Mouse (Mus musculus): ENCODE results near the gene Olfr142. TPM values are rescaled to one million over a fixed set of nuclear protein-coding genes. Genes with fewer than 3 reads are reported as not detected.
"Not testable (repeated sequence)": the region's sequence is repeated elsewhere in the genome, so short reads cannot be mapped to it uniquely, and the experiment has no call there.

The Olfr142 gene
- total RNA-seq (2021): not detected
- long read RNA-seq, experiment 1: 0 reads
- long read RNA-seq, experiment 2: 0 reads

DNA sequence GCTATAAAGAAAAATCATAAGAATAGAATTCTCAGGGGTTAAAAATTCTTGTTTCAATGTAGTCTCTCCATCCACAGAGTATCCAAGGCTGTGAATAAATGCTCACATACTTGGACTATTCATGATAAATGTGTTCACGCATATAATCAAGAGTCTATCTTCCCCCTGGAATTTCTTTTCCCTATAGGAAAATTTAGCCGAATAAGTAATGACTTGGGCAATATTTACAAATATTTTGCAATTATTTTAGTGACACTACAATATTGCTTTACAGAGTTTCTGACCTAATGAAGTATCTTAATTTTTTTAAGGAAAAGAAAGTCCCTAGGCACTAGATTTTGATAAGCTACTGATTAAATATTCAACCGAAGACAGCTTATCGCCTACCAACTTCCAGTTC, at the start of gene Olfr142:
TSS of gene Olfr142 (minus strand) at position 101 of the 400 bp plus-strand sequence.
- no peak for DNase-seq (ENCODE audit: low spot score in 2 of 2)
- Histone ChIP-seq H3K27ac (no peak within 1 kb of the TSS), H3K4me3 (no peak within 1 kb of the TSS)
- no peak for TF ChIP-seq CTCF (conservative IDR thresholded peaks at IDR 0.05)

DNA sequence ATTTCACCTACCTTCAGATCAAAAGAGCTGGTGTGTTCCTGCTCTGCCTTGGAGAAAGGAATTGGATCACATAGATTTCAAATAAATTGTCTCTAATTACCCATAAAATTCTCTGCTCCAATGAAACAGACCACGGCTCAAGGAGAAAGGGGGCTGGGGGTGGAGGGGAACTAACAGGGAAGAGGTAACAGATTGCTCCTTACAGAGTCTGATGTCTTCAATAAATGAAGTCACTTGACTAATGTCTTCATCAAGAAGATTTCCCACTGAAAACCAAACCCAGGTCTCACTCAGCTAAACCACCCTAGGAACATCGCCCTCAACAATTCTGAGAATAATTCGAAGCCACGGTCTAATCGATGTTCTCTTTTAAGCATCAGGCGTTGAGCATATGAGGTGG, 35.3 kb upstream of the Olfr142 start, which contains the start of gene Olfr1272:
TSS of gene Olfr1272 (minus strand) at position 101 of the 400 bp plus-strand sequence.
- DNase-seq (ENCODE audit: low spot score in 2 of 2): no peak
- H3K27ac ChIP-seq: no peak within 1 kb of the TSS
- no peak for TF ChIP-seq CTCF (conservative IDR thresholded peaks at IDR 0.05)

DNA sequence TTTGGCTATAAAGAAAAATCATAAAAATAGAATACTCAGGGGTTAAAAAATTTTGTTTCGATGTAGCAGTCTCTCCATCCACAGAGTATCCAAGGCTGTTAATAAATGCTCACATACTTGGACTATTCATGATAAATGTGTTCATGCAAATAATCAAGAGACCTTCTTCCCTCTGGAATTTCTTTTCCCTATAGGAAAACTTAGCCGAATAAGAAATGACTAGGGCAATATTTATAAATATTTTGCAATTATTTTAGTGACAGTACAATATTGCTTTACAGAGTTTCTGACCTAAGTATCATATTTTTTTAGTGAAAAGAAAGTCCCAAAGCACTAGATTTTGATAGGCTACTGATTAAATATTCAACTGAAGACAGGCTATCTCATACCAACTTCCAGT, 13.5 kb upstream of the Olfr142 start, which contains the start of gene Olfr1271:
TSS of gene Olfr1271 (minus strand) at position 101 of the 400 bp plus-strand sequence.
- Histone ChIP-seq H3K4me3 (no peak within 1 kb of the TSS), H3K27ac (no peak within 1 kb of the TSS)
- no peak for DNase-seq (ENCODE audit: low spot score in 2 of 2)
- TF ChIP-seq CTCF (conservative IDR thresholded peaks at IDR 0.05): no peak

More for the DNA sequence above, 35.3 kb upstream of the Olfr142 start, which contains the start of gene Olfr1272:
- no peak within 1 kb of the TSS for H3K4me3 ChIP-seq

DNA sequence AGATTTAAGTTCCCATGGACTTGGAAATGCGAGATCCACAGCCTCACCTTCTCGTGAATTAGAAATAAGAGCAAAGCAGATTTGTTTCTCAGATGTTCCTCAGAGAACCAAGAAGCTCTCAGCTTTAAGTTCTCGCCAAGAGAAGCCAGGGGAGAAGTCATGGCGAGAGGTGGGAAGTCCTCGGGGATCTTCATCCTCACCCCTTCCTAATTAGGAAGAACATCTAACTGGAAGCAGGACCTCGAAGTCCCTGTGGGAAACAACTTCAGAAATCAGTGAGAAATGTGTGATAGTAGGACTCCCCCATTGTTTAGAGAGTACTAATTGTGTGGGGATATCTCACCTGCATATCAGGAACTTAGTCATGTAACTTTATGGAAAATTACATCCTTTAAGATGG, 33.0 kb downstream of the Olfr142 start, which contains the start of gene Olfr1506:
TSS of gene Olfr1506 (minus strand) at position 101 of the 400 bp plus-strand sequence.
- not testable (repeated sequence) for H3K4me3 ChIP-seq; DNase-seq (ENCODE audit: low spot score in 2 of 2); H3K27ac ChIP-seq

Other genes starting within 250 kb of the Olfr142 start
- not detected for gene Olfr1263, start 245.5 kb downstream of the Olfr142 start, total RNA-seq (2021)
- gene Olfr1264, start 232.0 kb downstream of the Olfr142 start, total RNA-seq (2021): not detected
- not detected for gene Olfr1265, start 222.3 kb downstream of the Olfr142 start, total RNA-seq (2021)
- gene Olfr140, start 194.0 kb downstream of the Olfr142 start, total RNA-seq (2021): not detected
- gene Olfr1269, start 136.2 kb downstream of the Olfr142 start, total RNA-seq (2021): not detected
- gene Olfr32, start 115.3 kb downstream of the Olfr142 start, total RNA-seq (2021): not detected
- not detected for gene Olfr1270, start 104.5 kb downstream of the Olfr142 start, total RNA-seq (2021)
- gene Olfr1506, start 33.1 kb downstream of the Olfr142 start, total RNA-seq (2021): not detected
- not detected for gene Olfr1271, start 13.4 kb upstream of the Olfr142 start, total RNA-seq (2021)
- not detected for gene Olfr1272, start 35.2 kb upstream of the Olfr142 start, total RNA-seq (2021)
- gene Gm13769, start 64.6 kb upstream of the Olfr142 start, total RNA-seq (2021): not detected
- not detected for gene Olfr1274-ps, start 141.1 kb upstream of the Olfr142 start, total RNA-seq (2021)